Mouse (Mus musculus): ENCODE results near the gene Mtmr10. TPM values are rescaled to one million over a fixed set of nuclear protein-coding genes. Genes with fewer than 3 reads are reported as not detected.
A peak's percentile ranks its signal among the peaks of the same experiment; 100 is the strongest.

The Mtmr10 gene
- total RNA-seq, 2 experiments from 2014 or later: 20.0 to 20.5 TPM

- no peak for DNase-seq
Measured at GRCm38 (mm10) chr7:64371940-64372878, 84.8 kb downstream of the Mtmr10 start.

GRCm38 (mm10) chr7:64373147-64373829 is 85.8 kb downstream of the Mtmr10 start:
- DNase-seq: no peak

GRCm38 (mm10) chr7:64373830-64374562 is 86.5 kb downstream of the Mtmr10 start, which contains the start of gene Fan1:
TSS of gene Fan1 (minus strand) at chr7:64374095.
- DNase-seq: peak; percentile 94

Small RNA genes lying within 50 kb of the gene (microRNA-seq; reads per million reads assigned to microRNA genes)
- not detected for gene Mir6416

Other genes with a start within 250 kb of the Mtmr10 start
- gene Trpm1, start 133.8 kb upstream of the Mtmr10 start, total RNA-seq (2021): under 1 TPM; 0.12 to 0.67 TPM
- 10 to 100 TPM in 1 of 2 experiments, 1 to 10 TPM in 1; 7.3 to 10.9 TPM for gene Fan1, start 86.4 kb downstream of the Mtmr10 start, total RNA-seq (2021)
- 10 to 100 TPM; 19.5 to 27.9 TPM for gene Mphosph10, start 104.6 kb downstream of the Mtmr10 start, total RNA-seq (2021)
- gene Mcee, start 105.0 kb downstream of the Mtmr10 start, total RNA-seq (2021): 100 to 1,000 TPM; 150 to 154 TPM
- gene Apba2, start 214.1 kb downstream of the Mtmr10 start, total RNA-seq (2021): 1 to 10 TPM; 1.3 to 2.9 TPM

Data from adrenal gland, postnatal 10 days (tissue).